Mouse (Mus musculus) E14TG2a.4 (cell line): ENCODE data around the gene Maats1.

Source experiments
- H3K27me3 ChIP-seq: 2 replicates; pipeline ENCODE4 v1.6.1; 2014; ENCODE audit warnings: low read length, control low read depth; ENCODE audit not compliant: insufficient read depth
- H3K36me3 ChIP-seq: 2 replicates; pipeline ENCODE4 v1.6.1; 2014; ENCODE audit warnings: low read length, control low read depth; ENCODE audit not compliant: insufficient read depth
- H3K4me1 ChIP-seq: replicated peaks from 2 replicates; pipeline ENCODE4 v1.6.1; 2014; ENCODE audit warnings: low read depth, low read length, control low read depth
- H3K4me3 ChIP-seq: replicated peaks from 2 replicates; pipeline ENCODE4 v1.5.1; 2014; ENCODE audit warnings: mild to moderate bottlenecking, low read length
- H3K9me3 ChIP-seq: 2 replicates; pipeline ENCODE4 v1.6.1; 2014; ENCODE audit warnings: low read length, control low read depth
- CTCF ChIP-seq: conservative IDR thresholded peaks from 2 replicates; pipeline ENCODE4 v1.5.1; 2014; ENCODE audit warnings: low read length
- NANOG ChIP-seq: IDR thresholded peaks from 2 replicates; pipeline ENCODE4 v1.6.1; 2014; ENCODE audit warnings: borderline replicate concordance, low read length, mixed read lengths
- POU5F1 ChIP-seq: IDR thresholded peaks from 2 replicates; pipeline ENCODE4 v1.6.1; 2014; ENCODE audit warnings: low read length, borderline replicate concordance

The Maats1 gene

DNA sequence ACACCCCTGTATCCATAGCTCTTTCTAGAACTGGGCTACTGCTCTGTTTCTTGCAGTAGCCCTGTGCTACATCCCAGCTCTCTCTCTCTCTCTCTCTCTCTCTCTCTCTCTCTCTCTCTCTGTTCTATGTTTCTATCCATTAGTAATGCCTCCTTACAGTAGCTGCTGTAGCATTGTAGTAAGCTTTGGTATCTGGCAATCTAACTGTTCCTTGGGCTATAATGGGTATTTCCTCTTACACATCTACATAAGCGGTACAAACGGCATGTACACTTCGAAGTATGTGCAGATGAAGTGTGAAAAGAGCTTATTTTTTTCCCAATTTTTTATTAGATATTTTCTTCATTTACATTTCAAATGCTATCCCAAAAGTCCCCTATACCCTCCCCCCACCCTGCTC is 38.0 kb upstream of the Maats1 start:
- Histone ChIP-seq H3K36me3 (no peaks in the 10 kb centered on the region), H3K4me1 (peaks cover 18% of the 10 kb centered on the region), H3K27me3 (peaks cover 27% of the 10 kb centered on the region), H3K4me3 (no peak overlapping the region), H3K9me3 (no peaks in the 10 kb centered on the region)
- TF ChIP-seq CTCF: no peak
- TF ChIP-seq POU5F1: no peak
- no peak for TF ChIP-seq NANOG

DNA sequence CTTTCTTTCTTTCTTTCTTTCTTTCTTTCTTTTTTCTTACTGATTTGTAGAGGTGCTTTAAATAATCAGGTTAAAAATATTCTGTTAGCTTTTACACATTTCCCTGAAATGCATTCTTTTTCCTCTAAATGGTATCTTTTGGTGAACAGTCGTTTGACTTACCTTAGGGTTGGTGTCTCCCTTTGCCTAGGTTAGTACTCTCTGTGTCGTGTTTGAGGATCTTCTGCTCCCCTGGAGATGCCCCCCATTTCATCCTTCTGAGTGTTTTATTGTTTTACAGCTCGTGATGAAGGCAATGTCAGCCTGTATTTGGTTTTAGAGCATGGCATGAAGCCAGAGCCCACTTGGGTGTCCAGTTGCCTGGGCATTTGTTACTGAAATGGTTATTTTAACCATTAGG is 37.5 kb upstream of the Maats1 start:
- Histone ChIP-seq H3K4me1 (peaks cover 19% of the 10 kb centered on the region), H3K9me3 (no peaks in the 10 kb centered on the region), H3K4me3 (no peak overlapping the region), H3K36me3 (no peaks in the 10 kb centered on the region), H3K27me3 (peaks cover 31% of the 10 kb centered on the region)
- TF ChIP-seq POU5F1 (no peak), CTCF (no peak), NANOG (no peak)

GRCm38 (mm10) chr16:38379088-38379487 is 37.1 kb upstream of the Maats1 start:
- no peaks in the 10 kb centered on the region for H3K36me3 ChIP-seq
- peaks cover 35% of the 10 kb centered on the region for H3K27me3 ChIP-seq
- TF ChIP-seq CTCF (no peak), NANOG (no peak), POU5F1 (no peak)

GRCm38 (mm10) chr16:38378591-38378990 is 36.6 kb upstream of the Maats1 start:
- Histone ChIP-seq H3K9me3 (no peaks in the 10 kb centered on the region), H3K36me3 (no peaks in the 10 kb centered on the region), H3K4me3 (no peak overlapping the region), H3K27me3 (peaks cover 40% of the 10 kb centered on the region), H3K4me1 (peaks cover 26% of the 10 kb centered on the region)
- TF ChIP-seq POU5F1: no peak
- TF ChIP-seq NANOG: no peak
- no peak for TF ChIP-seq CTCF

More at GRCm38 (mm10) chr16:38379088-38379487, 37.1 kb upstream of the Maats1 start:
- Histone ChIP-seq H3K4me1 (peaks cover 23% of the 10 kb centered on the region), H3K4me3 (no peak overlapping the region), H3K9me3 (no peaks in the 10 kb centered on the region)

GRCm38 (mm10) chr16:38377546-38377945 is 35.6 kb upstream of the Maats1 start:
- Histone ChIP-seq H3K27me3 (peaks cover 47% of the 10 kb centered on the region), H3K9me3 (no peaks in the 10 kb centered on the region), H3K36me3 (no peaks in the 10 kb centered on the region), H3K4me1 (peaks cover 28% of the 10 kb centered on the region), H3K4me3 (no peak overlapping the region)
- TF ChIP-seq POU5F1 (no peak), NANOG (no peak), CTCF (no peak)

GRCm38 (mm10) chr16:38376841-38377249 is 34.9 kb upstream of the Maats1 start:
- H3K9me3 ChIP-seq: no peaks in the 10 kb centered on the region
- TF ChIP-seq POU5F1: no peak
- TF ChIP-seq NANOG: no peak
- no peak for TF ChIP-seq CTCF

DNA sequence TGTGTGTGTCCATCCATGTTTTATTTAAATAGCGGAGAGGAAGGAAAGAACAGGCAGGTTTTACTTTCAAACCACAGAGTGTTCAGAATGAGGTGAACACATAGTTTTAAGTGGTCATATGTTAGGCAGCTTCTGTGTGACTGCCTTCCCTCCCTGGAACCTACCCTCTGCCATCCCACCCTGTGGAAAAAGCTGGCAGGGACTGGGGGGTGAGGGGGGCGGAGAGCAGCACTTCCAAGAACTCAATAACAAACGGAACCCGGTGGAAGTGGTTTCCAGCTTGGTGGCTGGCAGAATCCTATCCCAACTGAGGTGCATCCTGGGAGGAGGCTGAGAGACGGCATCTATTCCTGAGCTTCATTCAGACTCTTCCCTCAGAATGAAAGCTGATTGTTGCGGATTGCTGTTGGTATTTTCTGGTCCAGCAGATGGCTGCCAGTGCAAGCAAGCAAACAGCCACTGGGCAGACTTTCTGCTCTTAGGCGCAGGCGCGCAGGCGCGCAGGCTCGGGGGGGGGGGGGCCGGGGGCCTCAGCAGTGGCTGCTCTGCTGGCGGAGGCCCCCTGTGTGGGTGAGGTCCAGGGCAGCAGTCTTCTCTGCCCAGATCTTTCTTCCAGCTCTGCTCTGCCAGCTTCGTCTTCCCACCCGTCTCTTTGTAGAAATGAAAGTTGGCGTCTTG is 34.4 kb upstream of the Maats1 start:
- Histone ChIP-seq H3K4me3 (no peak overlapping the region), H3K27me3 (peaks cover 54% of the 10 kb centered on the region), H3K36me3 (no peaks in the 10 kb centered on the region), H3K4me1 (peaks cover 28% of the 10 kb centered on the region), H3K9me3 (no peaks in the 10 kb centered on the region)
- TF ChIP-seq NANOG (no peak), CTCF (no peak), POU5F1 (no peak)

More at GRCm38 (mm10) chr16:38376841-38377249, 34.9 kb upstream of the Maats1 start:
- peaks cover 28% of the 10 kb centered on the region for H3K4me1 ChIP-seq
- H3K36me3 ChIP-seq: no peaks in the 10 kb centered on the region
- peaks cover 50% of the 10 kb centered on the region for H3K27me3 ChIP-seq
- H3K4me3 ChIP-seq: no peak overlapping the region

- Histone ChIP-seq H3K27me3 (peaks cover 66% of the 10 kb centered on the region), H3K36me3 (no peaks in the 10 kb centered on the region), H3K4me3 (no peak overlapping the region), H3K4me1 (peaks cover 30% of the 10 kb centered on the region), H3K9me3 (no peaks in the 10 kb centered on the region)
- no peak for TF ChIP-seq POU5F1
- no peak for TF ChIP-seq NANOG
- TF ChIP-seq CTCF: no peak
Observed at GRCm38 (mm10) chr16:38375182-38375581, 33.2 kb upstream of the Maats1 start.

DNA sequence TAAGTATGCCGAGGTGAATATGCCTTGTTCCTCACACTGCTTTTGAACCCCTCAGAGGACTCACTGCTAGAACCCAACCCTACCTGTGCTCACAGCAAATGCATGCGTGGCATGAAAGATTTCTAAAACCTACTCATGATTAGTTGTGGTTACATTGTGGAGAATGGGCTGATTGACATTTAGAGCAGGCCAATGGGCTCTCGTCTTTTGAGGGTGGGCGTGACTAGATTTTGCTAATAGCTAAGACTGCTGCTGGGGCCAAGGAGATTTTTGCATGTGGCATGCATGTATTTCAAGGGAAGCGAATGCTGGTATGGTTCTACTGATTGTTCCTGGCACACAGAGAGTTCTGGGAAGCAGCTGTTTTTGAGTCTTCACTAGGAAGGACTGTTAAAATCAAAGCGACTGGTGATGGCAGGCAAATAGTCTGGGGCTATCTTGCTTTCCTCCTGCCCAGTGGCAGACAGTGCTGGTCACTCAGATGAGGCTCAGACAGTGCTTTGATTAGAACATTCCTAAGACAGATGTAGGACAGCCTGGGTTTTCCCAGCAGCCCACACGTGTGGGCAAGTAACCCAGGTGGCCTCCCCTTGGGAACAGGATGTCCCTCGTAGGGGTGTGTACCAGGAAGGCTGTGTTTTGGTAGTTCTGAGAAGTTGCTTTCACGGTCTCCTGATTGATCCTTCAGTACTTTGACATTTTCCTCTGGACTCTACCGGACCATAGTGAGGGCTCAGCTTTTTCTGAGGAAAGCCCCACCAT is 32.6 kb upstream of the Maats1 start:
- Histone ChIP-seq H3K4me1 (peaks cover 32% of the 10 kb centered on the region), H3K36me3 (no peaks in the 10 kb centered on the region)
- no peak for TF ChIP-seq NANOG
- TF ChIP-seq CTCF: no peak
- no peak for TF ChIP-seq POU5F1

More for the DNA sequence above, 32.6 kb upstream of the Maats1 start:
- Histone ChIP-seq H3K4me3 (peak overlapping the region; percentile 71), H3K9me3 (no peaks in the 10 kb centered on the region), H3K27me3 (peaks cover 70% of the 10 kb centered on the region)
